Comparison of ENCODE assay signal across 8 mouse cellular contexts in the genomic region with DNA sequence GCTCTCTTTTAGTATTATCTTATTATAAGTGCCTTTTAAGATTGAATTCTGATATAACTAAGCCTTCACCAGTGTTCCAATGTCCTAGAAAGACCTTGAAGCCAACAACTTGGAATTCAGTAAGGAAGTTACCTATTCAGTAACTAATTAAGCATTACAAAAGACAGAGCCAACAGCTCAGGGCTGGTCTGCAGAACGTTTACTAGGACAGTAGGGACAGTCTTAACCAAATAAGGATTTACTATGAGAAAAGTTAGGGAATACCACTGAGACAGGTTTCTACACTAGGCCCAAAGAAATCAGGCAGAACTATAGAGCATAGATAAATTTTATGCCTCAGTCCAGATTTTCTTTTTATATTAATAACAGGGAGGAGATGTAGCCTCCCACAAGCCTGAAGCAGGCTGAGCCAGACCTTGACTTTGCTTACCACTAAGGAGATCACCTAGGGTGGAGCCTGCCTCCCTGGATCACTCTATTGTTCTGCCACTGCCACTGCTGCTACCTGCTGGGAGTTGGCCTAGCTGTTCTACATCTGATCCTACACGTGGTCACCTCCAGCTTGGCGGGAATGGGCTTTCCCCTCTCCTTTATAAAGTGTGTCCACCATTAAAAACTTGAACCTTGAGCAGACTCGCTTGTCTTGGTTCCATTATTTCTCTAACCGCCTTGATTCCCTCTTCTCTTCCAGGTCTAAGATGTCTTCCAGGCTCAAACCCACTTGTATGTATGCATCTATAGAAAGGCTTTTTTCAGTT.
DNase-seq lines count a peak whose midpoint lies in the region; TF ChIP-seq lines count a peak whose summit lies in the region.
"Not testable (repeated sequence)": the region's sequence is repeated elsewhere in the genome, so short reads cannot be mapped to it uniquely, and the experiment has no call there.

No protein-coding gene starts in this region.

- not testable (repeated sequence) for H3K36me3 ChIP-seq in ES-Bruce4 (ENCODE audit: control insufficient read depth, insufficient read depth, low read length, poor library complexity, severe bottlenecking); ES-E14 (ENCODE audit: control insufficient read depth, insufficient read depth, low read length, poor library complexity, severe bottlenecking); kidney, adult 2 months (ENCODE audit: control insufficient read depth, insufficient read depth, low read length)

- not testable (repeated sequence) for H3K4me3 ChIP-seq in ES-Bruce4 (ENCODE audit: low read depth, low read length); ES-E14 (ENCODE audit: insufficient read depth in 1 of 2, low read depth in 1 of 2, low read length in 2 of 2, poor library complexity in 1 of 2, severe bottlenecking in 1 of 2); kidney, adult 2 months (ENCODE audit: insufficient read depth, low read depth, low read length)

- H3K4me1 ChIP-seq in ES-Bruce4 (ENCODE audit: control insufficient read depth, insufficient read depth, low read length); ES-E14 (ENCODE audit: control insufficient read depth in 2 of 2, insufficient read depth in 2 of 2, low read length in 2 of 2, poor library complexity in 1 of 2); kidney, adult 2 months (ENCODE audit: control insufficient read depth, insufficient read depth, low read length): not testable (repeated sequence)

- DNase-seq in ES-CJ7 (ENCODE audit: low read depth, low spot score) (peak; percentile 42), R1 (ENCODE audit: low read depth, low spot score) (peak; percentile 80), ZHBTc4 (ENCODE audit: low read depth, low spot score) (peak; percentile 61)
- not testable (repeated sequence) for DNase-seq in ES-E14 (ENCODE audit: low read depth, low spot score)
- DNase-seq in heart, adult 11 months, result peak; percentile 70
- peak; percentile 33 for DNase-seq in kidney, adult 2 months
- DNase-seq in kidney, adult 9 months, result peak; percentile 53

- not testable (repeated sequence) for TF ChIP-seq POLR2A in ES-Bruce4 (IDR thresholded peaks at IDR 0.05; ENCODE audit: insufficient read depth, low read length); kidney, adult 2 months (IDR thresholded peaks at IDR 0.05; ENCODE audit: low read depth, low read length)

- in situ Hi-C loops in ES-E14 (cut with MboI; ENCODE audit: low sequenced_read_pairs in 2 of 2, unreplicated experiment in 2 of 2), result not testable (repeated sequence)

- WGBS in kidney, adult 2 months, result 76% methylated on average over 5 of the region's 5 CpGs

- not testable (repeated sequence) for TF ChIP-seq CTCF in ES-Bruce4 (IDR thresholded peaks at IDR 0.05; ENCODE audit: low read depth, low read length); kidney, adult 2 months (conservative IDR thresholded peaks at IDR 0.05; ENCODE audit: insufficient read depth, insufficient read length, low read depth, low read length)

- H3K9me3 ChIP-seq in ES-Bruce4 (replicated peaks; ENCODE audit: control insufficient read depth, insufficient read depth, low read length, poor library complexity, severe bottlenecking), result peaks cover 36% of the 10 kb centered on the region
- H3K9me3 ChIP-seq in ES-E14 (ENCODE audit: control insufficient read depth, insufficient read depth, low read depth, low read length), result peaks cover 13% of the 10 kb centered on the region

- H3K27me3 ChIP-seq in ES-Bruce4 (ENCODE audit: control insufficient read depth, insufficient read depth, low read length, poor library complexity, severe bottlenecking); kidney, adult 2 months (replicated peaks; ENCODE audit: control insufficient read depth, insufficient read depth, low read length): not testable (repeated sequence)

- peak overlapping the region; percentile 36; the same call in 1 of the 2 replicates for H3K27ac ChIP-seq in ES-Bruce4 (ENCODE audit: insufficient read depth, low read length)
- peak overlapping the region; percentile 69; the same call in 1 of the 2 replicates for H3K27ac ChIP-seq in ES-E14 (ENCODE audit: insufficient read depth, low read depth, low read length, poor library complexity, severe bottlenecking)
- H3K27ac ChIP-seq in kidney, adult 2 months (ENCODE audit: insufficient read depth, low read depth, low read length), result not testable (repeated sequence)

- H3K9ac ChIP-seq in ES-Bruce4 (ENCODE audit: low read depth, poor library complexity, severe bottlenecking); ES-E14 (ENCODE audit: insufficient read depth, low read depth, low read length, poor library complexity, severe bottlenecking): not testable (repeated sequence)

- not testable (repeated sequence) for TF ChIP-seq EP300 in ES-Bruce4 (IDR thresholded peaks at IDR 0.05; ENCODE audit: insufficient read depth, low read depth, low read length)
